Mouse (Mus musculus) lung, postnatal 0 days (tissue): ENCODE measurements around the gene Acsl1.

ENCODE experiments used
- CTCF ChIP-seq: IDR thresholded peaks from 2 replicates; pipeline ENCODE4 v1.5.1; 2016; ENCODE audit warnings: antibody characterized with exemption, mild to moderate bottlenecking
- EP300 ChIP-seq: IDR thresholded peaks from 2 replicates; pipeline ENCODE4 v1.6.1; 2016; ENCODE audit warnings: antibody characterized with exemption, mild to moderate bottlenecking, control low read depth

GRCm38 (mm10) chr8:46469071-46469769 lies 1.6 kb upstream of the Acsl1 start:
- TF ChIP-seq CTCF (no peak), EP300 (no peak)
